Mouse (Mus musculus) large intestine, adult 2 months (tissue): ENCODE results near the gene Btnl10. TPM values are rescaled to one million over a fixed set of nuclear protein-coding genes. Genes with fewer than 3 reads are reported as not detected.

Experiments
- DNase-seq: peaks from one replicate; pipeline ENCODE4 v3.0.0-alpha.2; 2012; ENCODE audit warnings: low read depth, low spot score
- WGBS: fragments of 180-500 bp; shearing (Covaris S2); methylation state at CpG from one replicate; pipeline ENCODE4 v1.1.7; 2018; 5-methylcytosine and 5-hydroxymethylcytosine counted together
- polyA plus RNA-seq: library from polyadenylated mRNA; depleted of rRNA; stranded (reverse); fragments of >200 nt; gene quantifications from 2 replicates; pipeline ENCODE4 v1.2.3, GENCODE M21; 2012

Gene Btnl10
- polyA plus RNA-seq, 1 experiment, result not detected

- DNase-seq, result no peak
- WGBS, result 9% methylated on average over 8 of the region's 8 CpGs
These were observed 38.2 kb downstream of the Btnl10 start for GRCm38 (mm10) chr11:58955868-58956257.

GRCm38 (mm10) chr11:58957226-58957914 lies 39.7 kb downstream of the Btnl10 start:
- WGBS, result 86% methylated on average over 5 of the region's 5 CpGs
- DNase-seq, result no peak

DNA sequence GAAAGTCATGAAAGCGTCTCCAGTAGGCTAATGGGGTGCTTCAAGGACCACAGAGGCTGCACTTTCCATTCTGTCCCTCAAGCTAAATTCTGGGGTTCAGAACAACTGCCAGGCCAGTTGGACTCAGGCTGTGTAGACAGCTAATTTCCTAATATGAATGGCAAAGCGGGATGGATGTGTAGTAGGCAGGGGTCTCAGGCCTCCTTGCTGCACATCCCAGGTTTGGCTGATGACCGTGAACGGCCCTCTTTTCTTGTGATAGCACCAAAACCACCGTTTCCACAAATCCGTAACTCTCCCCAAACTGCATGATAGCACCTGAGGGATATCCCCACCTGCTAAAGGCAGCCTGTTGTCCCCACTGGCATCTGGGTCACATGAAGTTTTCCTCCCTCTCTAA lies 40.8 kb downstream of the Btnl10 start:
- DNase-seq, result no peak
- 92% methylated on average over 6 of the region's 6 CpGs for WGBS

DNA sequence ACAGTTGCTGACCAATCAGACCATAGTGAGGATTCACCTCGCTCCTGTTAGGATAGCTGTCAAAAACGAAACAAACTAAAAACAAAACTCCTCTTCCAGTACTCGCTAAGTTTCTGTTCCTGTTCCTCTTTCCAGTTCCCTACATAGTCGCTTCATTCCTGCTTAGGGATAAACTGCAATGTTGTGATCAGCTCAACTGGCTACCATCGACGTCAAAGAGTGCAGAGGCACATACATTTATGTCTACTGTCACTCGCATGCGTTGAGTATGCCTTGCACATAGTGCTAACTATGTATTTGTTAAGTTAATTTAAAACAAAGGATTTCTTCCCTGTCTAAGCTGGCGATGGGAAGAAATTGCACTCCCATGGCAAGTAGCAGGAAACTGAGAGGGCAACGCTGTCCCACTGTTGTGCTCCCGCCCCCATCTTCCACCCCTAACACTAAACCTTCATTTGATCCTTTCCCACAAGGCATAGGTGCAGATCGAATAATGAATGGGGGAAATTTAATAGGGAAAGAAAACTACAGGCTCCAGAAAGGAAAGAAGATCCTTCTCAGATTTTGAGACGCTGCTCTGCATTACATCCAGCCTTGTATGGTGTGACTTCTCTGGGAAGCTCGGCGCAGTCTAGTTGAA lies 41.6 kb downstream of the Btnl10 start:
- no peak for DNase-seq

DNA sequence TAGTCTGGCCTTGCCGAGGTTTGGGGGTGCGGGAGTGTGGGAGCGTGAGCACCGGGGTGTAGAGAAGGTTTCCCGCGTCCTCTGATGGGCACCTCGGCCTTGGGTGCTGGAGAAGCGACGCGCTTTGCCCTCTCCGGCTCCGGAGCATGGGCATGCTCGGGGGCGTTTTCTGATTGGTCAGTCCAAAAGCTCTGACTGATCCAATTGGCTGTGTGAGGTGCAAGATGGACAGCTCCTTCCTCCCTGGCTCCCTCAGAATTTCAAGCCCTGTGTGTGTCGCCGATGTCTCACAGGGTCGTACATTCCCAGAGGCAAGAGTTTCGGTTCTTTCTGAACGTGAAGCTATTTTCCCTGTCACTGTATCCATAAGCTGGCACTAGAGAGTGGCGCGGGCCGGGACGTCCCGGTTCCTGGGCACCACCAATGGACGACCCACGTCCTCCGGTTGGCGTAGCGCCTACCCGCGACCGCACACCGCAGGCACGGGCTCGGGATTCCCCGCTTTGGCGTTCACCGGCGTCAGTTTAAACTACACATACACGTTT lies 42.3 kb downstream of the Btnl10 start:
- 2% methylated on average over 40 of the region's 40 CpGs for WGBS
- DNase-seq, result peak; percentile 80

More for the DNA sequence above, 41.6 kb downstream of the Btnl10 start:
- 34% methylated on average over 15 of the region's 15 CpGs for WGBS

DNA sequence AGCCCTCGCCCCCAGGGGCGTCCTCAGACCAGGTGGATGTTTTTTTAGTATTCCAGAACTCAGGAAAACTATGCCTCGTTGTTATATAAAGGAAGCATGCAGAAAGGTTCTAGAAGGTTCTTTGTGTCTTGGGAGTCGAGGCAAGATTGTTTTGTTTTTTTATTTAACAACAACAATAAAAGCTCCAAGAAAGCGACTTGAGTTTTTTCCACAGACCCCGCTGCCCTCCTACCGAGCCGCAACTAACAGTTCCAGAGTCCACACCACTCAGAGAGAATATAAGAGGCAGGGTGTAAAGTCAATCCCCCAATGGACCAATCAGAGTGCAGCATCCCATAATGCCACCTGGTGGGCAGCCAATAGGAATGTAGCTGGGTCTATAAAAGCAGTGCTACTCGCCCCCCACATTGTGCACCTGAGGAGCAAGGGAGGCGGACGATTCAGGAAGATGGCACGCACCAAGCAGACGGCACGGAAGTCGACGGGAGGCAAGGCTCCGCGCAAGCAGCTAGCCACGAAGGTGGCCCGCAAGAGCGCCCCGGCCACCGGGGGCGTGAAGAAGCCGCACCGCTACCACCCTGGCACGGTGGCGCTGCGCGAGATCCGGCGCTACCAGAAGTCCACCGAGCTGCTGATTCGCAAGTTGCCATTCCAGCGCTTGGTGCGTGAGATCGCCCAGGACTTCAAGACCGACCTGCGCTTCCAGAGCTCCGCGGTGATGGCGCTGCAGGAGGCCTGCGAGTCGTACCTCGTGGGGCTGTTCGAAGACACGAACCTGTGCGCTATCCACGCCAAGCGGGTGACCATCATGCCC lies 43.9 kb downstream of the Btnl10 start:
- no peak for DNase-seq
- 68% methylated on average over 50 of the region's 50 CpGs for WGBS

- DNase-seq, result no peak
- WGBS, result 36% methylated on average over 17 of the region's 17 CpGs
These were observed 45.8 kb downstream of the Btnl10 start for GRCm38 (mm10) chr11:58963543-58963942.

DNA sequence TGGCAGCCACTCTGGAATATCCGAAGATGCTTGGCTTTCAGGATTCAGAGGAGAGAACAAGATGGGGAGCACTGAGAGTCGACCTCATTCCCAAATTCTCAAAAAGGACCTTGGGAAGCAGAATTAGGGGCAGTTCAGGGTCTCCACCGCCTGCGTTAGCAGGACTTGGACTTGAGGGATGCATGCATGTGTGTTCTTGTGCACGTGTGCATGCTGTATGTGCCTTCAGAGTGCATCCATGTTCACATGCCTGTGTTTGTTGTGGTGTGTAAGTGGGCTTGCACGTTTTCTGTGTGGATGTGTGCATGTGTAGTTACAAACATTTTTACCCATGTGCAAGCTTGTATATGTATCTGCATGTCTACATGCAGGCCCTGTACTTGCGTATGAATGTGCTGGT lies 46.5 kb downstream of the Btnl10 start:
- 86% methylated on average over 7 of the region's 7 CpGs for WGBS
- no peak for DNase-seq

DNA sequence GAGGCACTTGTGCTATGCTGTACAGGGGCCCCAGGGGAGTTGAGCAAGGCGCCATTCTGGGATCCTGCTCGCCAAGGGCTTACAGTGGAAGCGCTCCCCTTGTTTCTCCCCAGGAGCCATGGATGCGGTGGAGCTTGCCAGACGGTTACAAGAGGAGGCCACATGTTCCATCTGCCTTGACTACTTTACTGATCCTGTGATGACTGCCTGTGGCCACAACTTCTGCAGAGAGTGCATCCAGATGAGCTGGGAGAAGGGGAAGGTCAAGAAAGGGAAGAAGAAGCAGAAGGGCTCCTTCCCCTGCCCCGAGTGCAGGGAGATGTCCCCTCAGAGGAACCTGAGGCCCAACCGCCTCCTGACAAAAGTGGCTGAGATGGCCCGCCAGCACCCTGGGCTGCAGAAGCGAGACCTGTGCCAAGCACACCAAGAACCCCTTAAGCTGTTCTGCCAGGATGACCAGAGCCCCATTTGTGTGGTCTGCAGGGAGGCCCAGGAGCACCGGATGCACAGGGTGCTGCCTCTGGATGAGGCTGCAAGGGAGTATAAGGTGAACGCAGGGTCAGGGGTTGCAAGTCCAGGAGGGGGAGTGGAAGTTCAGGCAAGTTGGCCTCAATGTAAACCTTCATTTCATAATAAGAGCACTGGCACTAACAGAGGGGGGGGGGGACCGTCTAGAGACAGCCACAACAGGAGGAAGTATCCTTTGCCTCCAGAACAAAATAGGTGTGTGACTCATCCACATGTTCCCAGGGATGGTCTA lies 47.5 kb downstream of the Btnl10 start:
- WGBS, result 62% methylated on average over 12 of the region's 12 CpGs
- DNase-seq, result no peak

- WGBS, result 98% methylated on average over 1 of the region's 1 CpGs
These were observed 49.6 kb downstream of the Btnl10 start for GRCm38 (mm10) chr11:58967346-58967745.

DNA sequence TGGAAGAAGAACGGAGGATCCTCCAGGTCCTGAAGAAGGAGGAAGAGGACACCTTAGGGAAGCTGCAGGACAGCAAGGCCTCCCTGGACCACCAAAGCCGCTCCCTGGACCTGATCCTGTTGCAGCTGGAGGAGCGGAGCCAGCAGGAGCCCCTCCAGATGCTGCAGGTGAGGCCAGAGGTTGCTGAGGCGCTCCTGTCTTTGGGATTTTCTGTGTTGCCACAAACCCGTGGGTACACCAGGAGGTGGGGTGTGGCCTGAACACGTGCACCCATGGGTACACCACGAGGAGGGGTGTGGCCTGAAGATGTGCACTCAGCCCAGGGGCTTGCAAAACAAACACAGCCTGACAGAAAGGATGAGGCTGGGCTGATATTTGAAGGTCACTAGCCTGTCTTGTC lies 50.8 kb downstream of the Btnl10 start:
- no peak for DNase-seq
- whole genome bisulfite sequencing, result 62% methylated on average over 7 of the region's 7 CpGs

More at GRCm38 (mm10) chr11:58967346-58967745, 49.6 kb downstream of the Btnl10 start:
- DNase-seq, result no peak

- WGBS, result 80% methylated on average over 8 of the region's 8 CpGs
- DNase-seq, result no peak
These were observed 51.3 kb downstream of the Btnl10 start for GRCm38 (mm10) chr11:58969027-58969426.

GRCm38 (mm10) chr11:58969659-58970058 lies 52.0 kb downstream of the Btnl10 start:
- 35% methylated on average over 6 of the region's 6 CpGs for WGBS
- DNase-seq, result no peak

GRCm38 (mm10) chr11:58970831-58971530 lies 53.3 kb downstream of the Btnl10 start:
- WGBS, result 88% methylated on average over 21 of the region's 21 CpGs
- no peak for DNase-seq

DNA sequence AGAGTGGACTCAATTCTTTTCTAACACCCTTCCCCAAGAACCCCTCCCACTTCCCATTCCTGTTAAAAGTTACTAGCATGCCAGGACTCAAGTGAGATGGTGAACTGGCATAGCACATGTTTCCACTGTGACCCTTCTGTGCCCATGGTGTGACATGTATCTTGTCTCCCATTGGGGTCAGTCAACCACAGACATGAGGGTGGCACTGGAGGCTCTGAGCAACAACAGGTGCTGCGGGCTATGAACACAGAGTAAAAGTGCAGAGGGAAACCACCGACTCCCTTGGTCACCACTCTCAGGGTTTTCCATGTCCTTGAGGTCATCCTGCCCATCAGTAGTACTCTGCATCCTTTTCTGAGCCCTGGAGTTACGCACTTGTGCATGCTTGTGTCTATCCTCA lies 54.1 kb downstream of the Btnl10 start:
- no peak for DNase-seq
- 92% methylated on average over 3 of the region's 3 CpGs for WGBS

- 92% methylated on average over 3 of the region's 3 CpGs for WGBS
- no peak for DNase-seq
These were observed 56.7 kb downstream of the Btnl10 start for GRCm38 (mm10) chr11:58974414-58974813.
